Mouse (Mus musculus): ENCODE results near the gene Rin3. TPM values are rescaled to one million over a fixed set of nuclear protein-coding genes. Genes with fewer than 3 reads are reported as not detected.

Rin3 gene
- total and polyA plus RNA-seq, 3 experiments = 17.5 to 38.9 TPM; not detected in 1

DNA sequence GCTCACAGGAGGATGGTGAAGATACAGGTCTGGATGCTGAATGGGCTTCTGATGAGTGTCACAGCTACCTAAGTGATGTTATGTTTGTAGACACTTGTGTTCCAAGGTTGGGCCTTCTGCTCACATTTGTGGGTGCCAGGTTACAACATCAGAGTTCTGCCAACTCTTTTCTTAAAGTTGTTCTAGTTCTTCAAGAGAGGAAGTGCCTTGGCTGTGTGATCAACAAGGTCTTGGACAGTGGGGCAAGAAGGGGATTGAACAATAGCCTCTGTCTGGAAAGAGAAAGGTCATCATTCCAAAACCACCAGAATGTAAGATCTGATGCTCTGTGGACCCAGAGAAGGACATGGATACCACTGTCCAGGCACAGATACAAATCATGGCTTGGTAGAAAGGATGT, 19.6 kb upstream of the Rin3 start:
- peaks cover 0 to 5% of the 10 kb centered on the region in 2 experiments; a peak in 2 of 4 replicates for H3K4me1 ChIP-seq (ENCODE audit: control insufficient read depth in 1 of 2, insufficient read depth in 2 of 2, low read length in 2 of 2)
- H3K27ac ChIP-seq (ENCODE audit: control insufficient read depth, low read depth, low read length) = no peak overlapping the region
- DNase-seq (ENCODE audit: low read depth, low spot score) = no peak
- no peaks in the 10 kb centered on the region for H3K9me3 ChIP-seq (replicated peaks; ENCODE audit: insufficient read depth, low read length)
- H3K36me3 ChIP-seq (ENCODE audit: control insufficient read depth in 1 of 2, insufficient read depth in 2 of 2, low read length in 2 of 2) = peaks cover 0 to 5% of the 10 kb centered on the region in 2 experiments; a peak in 2 of 4 replicates
- no peaks in the 10 kb centered on the region for H3K79me2 ChIP-seq (ENCODE audit: control insufficient read depth, insufficient read depth, low read length, poor library complexity)
- no peak overlapping the region for H3K9ac ChIP-seq (ENCODE audit: control insufficient read depth, low read depth, low read length, poor library complexity, severe bottlenecking)
- TF ChIP-seq TBP (IDR thresholded peaks at IDR 0.05; ENCODE audit: low read depth, low read length) = no peak
- no peak for TF ChIP-seq MYB (IDR thresholded peaks at IDR 0.05; ENCODE audit: low read depth, low read length)
- TF ChIP-seq ZC3H11A (IDR thresholded peaks at IDR 0.05; ENCODE audit: low read depth, low read length) = no peak
- no peak for TF ChIP-seq USF2 (IDR thresholded peaks at IDR 0.05; ENCODE audit: borderline replicate concordance in 1 of 2, insufficient read depth in 1 of 2, low read depth in 1 of 2, low read length in 2 of 2)
- no peak for TF ChIP-seq MAFK (IDR thresholded peaks at IDR 0.05; ENCODE audit: borderline replicate concordance, low read depth, low read length)
- no peak for TF ChIP-seq CHD2 (IDR thresholded peaks at IDR 0.05; ENCODE audit: low read length)
- TF ChIP-seq ZMIZ1 (IDR thresholded peaks at IDR 0.05; ENCODE audit: low read depth, low read length) = no peak
- no peak for TF ChIP-seq POLR2A (IDR thresholded peaks at IDR 0.05; ENCODE audit: control insufficient read depth in 1 of 2, insufficient read depth in 1 of 2, low read depth in 1 of 2, low read length in 2 of 2, poor library complexity in 1 of 2)
- TF ChIP-seq NRF1 (IDR thresholded peaks at IDR 0.05; ENCODE audit: insufficient read depth, low read depth, low read length, poor library complexity, severe bottlenecking) = no peak
- no peak for TF ChIP-seq POLR2AphosphoS2 (IDR thresholded peaks at IDR 0.05; ENCODE audit: low read length)
- no peak for TF ChIP-seq KAT2A (conservative IDR thresholded peaks at IDR 0.05; ENCODE audit: low read depth, low read length)
- TF ChIP-seq MXI1 (IDR thresholded peaks at IDR 0.05; ENCODE audit: low read depth, low read length) = no peak
- H3K27me3 ChIP-seq (ENCODE audit: control insufficient read depth in 1 of 2, insufficient read depth in 2 of 2, low read length in 2 of 2) = peaks cover 2 to 4% of the 10 kb centered on the region in 2 experiments; a peak in 2 of 4 replicates
- no peak overlapping the region for H3K4me3 ChIP-seq (ENCODE audit: control insufficient read depth in 1 of 2, insufficient read depth in 1 of 2, low read depth in 2 of 2, low read length in 2 of 2)

DNA sequence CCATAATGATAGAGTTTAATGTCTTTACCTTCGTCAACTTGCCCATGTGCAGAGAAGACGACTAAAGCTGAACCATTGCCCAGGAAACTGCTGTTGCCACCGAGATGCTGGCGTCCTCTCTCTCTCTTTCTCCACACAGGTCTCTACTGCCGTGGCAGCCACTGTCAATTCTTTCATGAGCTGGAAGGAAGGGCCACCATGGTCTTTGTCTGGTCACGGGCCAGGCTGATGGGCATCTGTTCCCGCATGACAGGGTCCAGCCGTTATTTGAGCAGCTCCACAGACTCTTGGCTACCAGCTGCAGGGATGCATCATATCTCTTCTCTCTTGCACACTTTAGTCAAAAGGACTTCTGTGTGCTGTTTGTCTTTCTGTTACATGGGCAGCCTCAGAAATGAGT, 16.4 kb upstream of the Rin3 start:
- Histone ChIP-seq H3K27ac (ENCODE audit: control insufficient read depth, low read depth, low read length) (no peak overlapping the region), H3K9me3 (replicated peaks; ENCODE audit: insufficient read depth, low read length) (no peaks in the 10 kb centered on the region), H3K9ac (ENCODE audit: control insufficient read depth, low read depth, low read length, poor library complexity, severe bottlenecking) (no peak overlapping the region), H3K4me1 (ENCODE audit: control insufficient read depth in 1 of 2, insufficient read depth in 2 of 2, low read length in 2 of 2) (no peaks in the 10 kb centered on the region), H3K27me3 (ENCODE audit: control insufficient read depth in 1 of 2, insufficient read depth in 2 of 2, low read length in 2 of 2) (peaks cover 7 to 8% of the 10 kb centered on the region in 2 experiments), H3K79me2 (ENCODE audit: control insufficient read depth, insufficient read depth, low read length, poor library complexity) (no peaks in the 10 kb centered on the region), H3K4me3 (ENCODE audit: control insufficient read depth in 1 of 2, insufficient read depth in 1 of 2, low read depth in 2 of 2, low read length in 2 of 2) (no peak overlapping the region), H3K36me3 (ENCODE audit: control insufficient read depth in 1 of 2, insufficient read depth in 2 of 2, low read length in 2 of 2) (no peaks in the 10 kb centered on the region)
- no peak for DNase-seq (ENCODE audit: low read depth, low spot score)
- TF ChIP-seq POLR2A (IDR thresholded peaks at IDR 0.05; ENCODE audit: control insufficient read depth in 1 of 2, insufficient read depth in 1 of 2, low read depth in 1 of 2, low read length in 2 of 2, poor library complexity in 1 of 2) (no peak), USF2 (IDR thresholded peaks at IDR 0.05; ENCODE audit: borderline replicate concordance in 1 of 2, insufficient read depth in 1 of 2, low read depth in 1 of 2, low read length in 2 of 2) (no peak), MAFK (IDR thresholded peaks at IDR 0.05; ENCODE audit: borderline replicate concordance, low read depth, low read length) (no peak), BHLHE40 (IDR thresholded peaks at IDR 0.05; ENCODE audit: borderline replicate concordance, low read depth, low read length) (no peak), RAD21 (IDR thresholded peaks at IDR 0.05; ENCODE audit: low read depth, low read length) (no peak), CTCF (IDR thresholded peaks at IDR 0.05 in 2 of 3, conservative IDR thresholded peaks at IDR 0.05 in 1 of 3; ENCODE audit: control insufficient read depth in 1 of 3, insufficient read depth in 1 of 3, low read depth in 2 of 3, low read length in 3 of 3, poor library complexity in 1 of 3, severe bottlenecking in 1 of 3) (no peak), JUND (IDR thresholded peaks at IDR 0.05; ENCODE audit: low read depth, low read length) (no peak), ELF1 (IDR thresholded peaks at IDR 0.05; ENCODE audit: low read depth, low read length) (no peak), RCOR1 (IDR thresholded peaks at IDR 0.05; ENCODE audit: low read depth, low read length) (no peak), MAX (IDR thresholded peaks at IDR 0.05; ENCODE audit: low read length) (no peak), TAL1 (IDR thresholded peaks at IDR 0.05; ENCODE audit: low read length) (no peak), MYC (IDR thresholded peaks at IDR 0.05; ENCODE audit: low read depth, low read length) (no peak), MEF2A (IDR thresholded peaks at IDR 0.05; ENCODE audit: extremely low read depth, insufficient replicate concordance, low read depth, low read length, poor library complexity, severe bottlenecking) (no peak), CHD2 (IDR thresholded peaks at IDR 0.05; ENCODE audit: low read length) (no peak)

Data from MEL (cell line).